Comparison of ENCODE assay signal across 10 mouse cellular contexts in genomic region chr14:11683386-11684081, GRCm38 (mm10).
DNase-seq lines count a peak whose midpoint lies in the region; ATAC-seq and TF ChIP-seq lines count a peak whose summit lies in the region.
"Had no signal": no experiment of that assay in that cellular context is flagged by ENCODE, and none has a peak within 500 bp of the region (broad histone marks: within the 10 kb centered on the region; RNA-seq: fewer than 3 reads in every experiment).

No protein-coding gene starts in this region.

- no peak for DNase-seq in kidney, postnatal 14 days
- no peak for DNase-seq in Patski (ENCODE audit: low read depth, low spot score)
- peak; percentile 48 for DNase-seq in embryonic facial prominence, embryonic 11.5 days (ENCODE audit: low spot score)
- DNase-seq in hindlimb bud, embryonic 11.5 days (ENCODE audit: extremely low spot score, low read depth, low spot score) = peak; percentile 46
- no peak for DNase-seq in right cerebral cortex, postnatal 4 days
- no peak for DNase-seq in right cerebral cortex, postnatal 14 days
- DNase-seq in frontal cortex, postnatal 10 days (ENCODE audit: low spot score in 2 of 2) = no peak
- DNase-seq: thymus, postnatal 4 days had no signal

- in situ Hi-C loops in Patski (cut with MboI; ENCODE audit: low pct_unique_long_range_greater_than_20kb) = no loop called here

- 31% methylated on average over 10 of the region's 10 CpGs for WGBS in kidney, embryonic 14.5 days
- 24% methylated on average over 10 of the region's 10 CpGs for WGBS in embryonic facial prominence, embryonic 11.5 days

- no peak overlapping the region for H3K4me2 ChIP-seq in kidney, embryonic 14.5 days (replicated peaks; ENCODE audit: low read depth, low read length)
- no peak overlapping the region; the same call in 1 of the 2 replicates for H3K4me2 ChIP-seq in embryonic facial prominence, embryonic 11.5 days (ENCODE audit: low read depth, low read length)
- H3K4me2 ChIP-seq: midbrain, embryonic 12.5 days had no signal

- H3K27me3 ChIP-seq in kidney, embryonic 14.5 days (ENCODE audit: control insufficient read depth, insufficient read depth, low read length) = no peaks in the 10 kb centered on the region
- H3K27me3 ChIP-seq in Patski = no peaks in the 10 kb centered on the region
- H3K27me3 ChIP-seq in embryonic facial prominence, embryonic 11.5 days (ENCODE audit: control insufficient read depth, insufficient read depth, low read length) = no peaks in the 10 kb centered on the region
- H3K27me3 ChIP-seq: midbrain, embryonic 12.5 days had no signal

- POLR2A ChIA-PET in Patski (lab: Charles Lee) = no interaction called here

- peak overlapping the region; percentile 57; the same call in 1 of the 2 replicates for H3K27ac ChIP-seq in kidney, embryonic 14.5 days (ENCODE audit: low read depth, low read length)
- no peak overlapping the region for H3K27ac ChIP-seq in embryonic facial prominence, embryonic 11.5 days (replicated peaks; ENCODE audit: low read depth, low read length)
- H3K27ac ChIP-seq: midbrain, embryonic 12.5 days had no signal

- TF ChIP-seq CTCF in Patski (IDR thresholded peaks at IDR 0.05) = no peak

- H3K9ac ChIP-seq in kidney, embryonic 14.5 days (ENCODE audit: low read depth, low read length) = no peak overlapping the region
- no peak overlapping the region for H3K9ac ChIP-seq in embryonic facial prominence, embryonic 11.5 days (replicated peaks; ENCODE audit: low read length)
- H3K9ac ChIP-seq: midbrain, embryonic 12.5 days had no signal

- H3K9me3 ChIP-seq in kidney, embryonic 14.5 days (ENCODE audit: control insufficient read depth, low read length) = no peaks in the 10 kb centered on the region
- H3K9me3 ChIP-seq in embryonic facial prominence, embryonic 11.5 days (replicated peaks; ENCODE audit: control insufficient read depth, low read length) = no peaks in the 10 kb centered on the region
- H3K9me3 ChIP-seq: midbrain, embryonic 12.5 days had no signal

- H3K4me1 ChIP-seq in kidney, embryonic 14.5 days (ENCODE audit: control insufficient read depth, insufficient read depth, low read length) = peaks cover 19% of the 10 kb centered on the region; the same call in 1 of the 2 replicates
- H3K4me1 ChIP-seq in embryonic facial prominence, embryonic 11.5 days (ENCODE audit: control insufficient read depth, insufficient read depth, low read length) = peaks cover 6% of the 10 kb centered on the region

- ATAC-seq in kidney, embryonic 14.5 days (ENCODE audit: low FRiP score, low TSS enrichment) = peak; percentile 50; the same call in 1 of the 2 replicates
- peak; percentile 28 for ATAC-seq in Patski
- ATAC-seq in embryonic facial prominence, embryonic 11.5 days (replicated peaks; ENCODE audit: insufficient number of reproducible peaks, low FRiP score, low TSS enrichment, low read depth) = no peak; the same call in 1 of the 2 replicates

- CTCF ChIA-PET in Patski (lab: Charles Lee) = no interaction called here

- H3K4me3 ChIP-seq in kidney, embryonic 14.5 days (ENCODE audit: low read length) = no peak overlapping the region
- H3K4me3 ChIP-seq in embryonic facial prominence, embryonic 11.5 days (ENCODE audit: low read depth, low read length) = no peak overlapping the region
- H3K4me3 ChIP-seq: midbrain, embryonic 12.5 days had no signal

- H3K36me3 ChIP-seq in kidney, embryonic 14.5 days (ENCODE audit: control insufficient read depth, insufficient read depth, low read length) = no peaks in the 10 kb centered on the region
- H3K36me3 ChIP-seq in embryonic facial prominence, embryonic 11.5 days (replicated peaks; ENCODE audit: control insufficient read depth, insufficient read depth, low read depth, low read length) = no peaks in the 10 kb centered on the region
- H3K36me3 ChIP-seq: midbrain, embryonic 12.5 days had no signal

Comparison
In these comparisons a context has a peak if more than half of its experiments do, and no peak if none do; other contexts are left out.
1. DNase-seq: peak in embryonic facial prominence, embryonic 11.5 days (single experiment) and hindlimb bud, embryonic 11.5 days (single experiment); none in kidney, postnatal 14 days (single experiment), Patski (single experiment), right cerebral cortex, postnatal 4 days (single experiment), right cerebral cortex, postnatal 14 days (single experiment) and frontal cortex, postnatal 10 days (0 of 2).